Mouse (Mus musculus) v-Abl transformed pro-B cells (cell line): ENCODE data around the gene Efcab3.

ENCODE experiments used
- in situ Hi-C, 2 experiments: fragments of 400-800 bp; cut with MboI; formaldehyde crosslinking; loops; one replicate each; pipeline ENCODE4 v1.15.1; 2025; ENCODE audit not compliant: unreplicated experiment in 2 of 2

The Efcab3 gene

DNA sequence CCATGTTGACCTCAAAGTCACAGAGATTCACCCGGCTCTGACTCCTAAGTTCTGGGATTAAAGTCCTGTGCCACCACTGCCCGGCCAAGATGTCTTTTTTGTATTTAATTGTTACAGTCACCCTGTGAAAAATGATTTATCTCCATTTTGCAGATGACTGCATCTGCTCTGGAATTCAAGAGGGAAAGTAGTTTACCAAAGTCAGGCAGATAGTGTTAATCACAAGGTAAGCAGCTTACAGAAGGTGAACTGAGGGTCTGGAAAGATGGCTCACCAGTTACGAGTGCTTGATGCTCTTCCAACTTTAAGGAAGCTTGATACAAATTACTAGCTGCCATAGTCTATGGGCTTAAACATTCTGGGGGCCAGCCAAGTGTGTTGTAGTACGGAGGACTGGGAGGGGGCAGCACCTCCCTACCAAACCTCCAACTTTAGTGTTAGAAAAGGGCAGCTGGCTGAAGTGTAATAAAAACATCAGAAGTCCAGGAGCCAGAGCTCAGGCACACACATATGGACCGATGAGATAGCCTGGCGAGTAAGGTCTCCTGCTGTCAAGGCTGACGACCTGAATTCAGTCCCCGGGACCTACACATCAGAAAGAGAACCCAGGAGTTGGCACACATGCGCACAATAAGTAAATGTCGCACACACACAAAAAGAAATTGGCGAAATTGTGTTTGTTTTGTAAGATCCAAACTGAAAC lies 81.3 kb downstream of the Efcab3 start:
- in situ Hi-C loops, result no loop called here

DNA sequence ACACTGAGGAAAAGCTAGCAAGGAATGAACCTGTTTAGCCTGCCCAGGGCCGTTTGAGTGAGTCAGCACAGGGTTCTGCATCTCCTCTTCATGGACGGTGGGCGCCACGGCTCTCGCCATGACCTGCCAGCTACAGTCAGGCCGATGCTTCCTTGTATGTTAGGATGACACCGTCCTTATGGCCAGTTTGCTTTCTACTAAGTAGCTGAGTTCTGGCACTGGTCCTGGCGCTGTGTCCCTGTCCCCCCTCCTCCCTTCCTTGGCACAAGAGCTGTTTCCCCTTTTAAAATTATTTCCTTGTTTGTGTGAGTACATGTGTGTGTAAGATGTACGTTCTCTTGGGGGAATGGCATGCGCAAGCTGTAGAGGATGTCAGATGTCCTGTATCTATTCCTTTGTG lies 81.8 kb downstream of the Efcab3 start:
- in situ Hi-C loops, result no loop called here

DNA sequence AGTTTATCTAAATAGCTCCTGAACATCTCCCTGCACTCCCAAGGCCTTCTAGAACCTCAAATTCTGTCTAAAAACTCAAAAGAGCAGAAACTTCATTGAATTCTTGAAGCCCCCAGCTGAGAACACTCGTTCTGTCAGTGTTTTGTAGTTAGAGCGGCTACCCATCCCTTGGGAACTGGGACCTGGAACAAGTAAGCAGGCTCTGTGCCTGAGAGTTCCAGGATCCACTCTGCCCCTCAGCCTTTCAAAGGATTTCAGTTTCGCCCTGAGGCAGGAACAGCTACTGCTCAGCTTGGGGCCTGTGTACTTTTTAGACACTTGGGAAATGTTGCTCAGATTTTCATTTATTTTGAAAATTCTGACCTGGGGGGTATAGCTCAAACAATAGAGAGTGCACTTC lies 83.2 kb downstream of the Efcab3 start, which contains the start of gene Gm10842:
Gm10842 (plus strand) TSS at position 301 of the 400 bp plus-strand sequence.
- in situ Hi-C loops, result no loop called here

GRCm38 (mm10) chr11:105149353-105149752 lies 86.0 kb downstream of the Efcab3 start:
- in situ Hi-C loops, result no loop called here

DNA sequence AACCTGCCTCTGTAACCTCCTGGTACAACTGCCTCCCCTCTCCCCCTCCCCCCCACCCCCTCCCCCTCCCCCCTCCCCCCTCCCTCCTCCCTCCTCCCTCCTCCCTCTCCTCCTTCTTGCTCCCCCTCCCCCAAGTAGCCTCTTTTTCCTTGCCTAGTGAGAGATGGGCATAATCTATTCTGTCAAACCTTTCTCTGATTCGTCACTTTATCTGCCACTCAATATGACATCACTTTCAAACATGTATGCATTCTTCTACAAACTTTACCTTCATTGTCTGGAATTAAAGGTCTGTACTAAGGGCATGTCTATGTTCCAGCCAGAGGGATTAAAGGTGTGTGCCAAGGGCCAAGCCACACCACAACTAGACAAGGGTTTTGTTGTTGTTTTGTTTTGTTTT lies 86.4 kb downstream of the Efcab3 start:
- in situ Hi-C loops, result no loop called here

DNA sequence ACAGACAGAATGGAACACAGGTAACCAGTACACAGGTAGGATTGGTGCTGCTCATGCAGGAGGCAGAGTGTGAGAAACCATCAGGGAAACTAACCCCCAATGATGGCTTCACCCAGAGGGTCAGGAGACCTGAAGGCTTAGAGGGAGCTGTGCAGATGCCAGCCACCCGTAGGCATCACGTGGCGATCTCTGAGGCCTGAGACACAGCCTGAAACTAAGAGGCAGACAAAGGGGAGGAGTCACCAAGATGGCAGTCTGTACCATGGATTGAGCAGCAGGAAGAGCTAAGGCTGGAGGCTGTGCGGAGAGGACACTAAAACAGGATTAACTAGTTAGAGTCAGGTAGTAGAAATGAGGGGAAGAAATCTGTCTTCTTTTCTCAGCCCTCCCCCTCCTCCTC lies 87.3 kb downstream of the Efcab3 start:
- in situ Hi-C loops, result no loop called here

DNA sequence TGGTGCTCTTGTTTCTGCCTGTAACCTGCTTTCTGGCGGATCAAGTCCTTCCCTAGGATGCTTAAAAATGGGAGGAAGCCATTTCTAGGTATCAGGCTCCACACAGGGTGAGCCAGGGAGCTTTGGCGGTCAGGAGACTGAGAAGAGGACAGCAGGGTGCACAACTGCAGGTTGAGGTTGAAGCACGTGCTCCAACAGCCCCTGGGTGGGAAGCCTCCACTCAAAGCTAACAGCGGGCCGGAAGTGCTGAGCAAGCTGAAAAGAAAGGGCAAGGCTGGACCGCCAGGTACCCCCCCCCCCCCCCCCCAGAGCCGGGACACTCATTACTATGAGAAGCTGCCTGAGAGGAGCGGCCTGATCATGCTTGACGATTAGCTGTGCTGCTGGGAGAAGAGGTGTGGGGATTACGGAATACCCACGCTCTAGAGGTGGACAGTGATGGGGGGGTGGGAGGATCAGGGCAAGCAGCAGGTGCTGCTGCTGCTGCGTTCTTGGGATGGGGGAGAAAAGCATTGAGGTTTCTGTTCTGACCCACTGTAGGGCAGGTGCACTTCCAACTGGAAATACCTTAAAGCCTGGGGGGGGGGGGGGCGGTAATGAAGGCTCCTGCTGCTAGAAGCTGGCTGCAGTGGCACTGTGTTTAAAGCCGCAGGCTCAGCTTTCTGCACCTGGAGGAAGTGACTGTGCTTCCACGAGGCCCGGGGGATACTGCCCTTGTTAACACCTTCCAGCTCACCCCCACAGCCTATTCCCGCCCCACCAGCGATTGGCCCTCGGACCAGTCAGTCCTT lies 88.0 kb downstream of the Efcab3 start:
- in situ Hi-C loops, result no loop called here

- in situ Hi-C loops, result no loop called here
These were observed 88.6 kb downstream of the Efcab3 start for GRCm38 (mm10) chr11:105152017-105152300.

GRCm38 (mm10) chr11:105152357-105152899 lies 89.0 kb downstream of the Efcab3 start:
- in situ Hi-C loops, result no loop called here

GRCm38 (mm10) chr11:105153068-105153833 lies 89.9 kb downstream of the Efcab3 start:
- in situ Hi-C loops, result no loop called here

DNA sequence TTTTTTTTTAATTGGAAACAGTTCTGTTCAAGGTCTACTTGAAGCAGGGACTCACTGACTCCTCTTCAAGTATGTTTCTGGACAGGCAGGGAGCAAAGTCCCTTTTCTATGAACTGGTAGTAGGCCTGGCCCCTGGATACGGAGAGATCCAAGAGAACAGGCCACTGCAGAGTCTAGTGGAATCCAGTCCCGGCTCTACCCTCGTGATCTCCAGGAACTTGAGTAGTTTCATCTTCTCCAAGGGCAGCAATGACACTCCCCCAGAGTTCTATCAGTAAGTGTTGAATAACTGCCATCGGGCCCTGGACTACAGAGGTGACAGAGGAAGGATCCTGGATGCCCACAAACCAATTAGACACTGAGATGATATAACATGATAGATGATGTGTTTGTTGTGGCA lies 92.5 kb downstream of the Efcab3 start:
- in situ Hi-C loops, result no loop called here

- in situ Hi-C loops, result no loop called here
These were observed 93.4 kb downstream of the Efcab3 start for GRCm38 (mm10) chr11:105156748-105157267.

DNA sequence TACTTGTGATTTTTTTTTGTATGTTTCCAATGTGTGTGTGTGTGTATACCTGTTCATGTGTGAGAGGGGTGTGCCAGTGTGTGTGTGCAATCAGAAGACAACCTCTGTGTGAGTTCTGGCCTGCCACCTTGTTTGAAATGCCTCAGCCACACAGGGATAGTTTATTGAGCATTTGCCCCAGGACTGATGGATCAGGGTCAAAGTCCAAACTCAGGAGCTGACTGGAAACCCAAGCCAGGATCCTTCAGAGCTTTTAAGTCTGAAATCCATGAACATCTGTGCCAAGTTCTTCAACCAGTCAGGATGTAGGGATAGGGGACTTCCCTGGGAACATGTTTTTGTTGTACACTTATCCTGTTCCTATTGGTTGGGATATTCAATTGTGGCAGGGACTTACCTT lies 94.7 kb downstream of the Efcab3 start:
- in situ Hi-C loops, result no loop called here

DNA sequence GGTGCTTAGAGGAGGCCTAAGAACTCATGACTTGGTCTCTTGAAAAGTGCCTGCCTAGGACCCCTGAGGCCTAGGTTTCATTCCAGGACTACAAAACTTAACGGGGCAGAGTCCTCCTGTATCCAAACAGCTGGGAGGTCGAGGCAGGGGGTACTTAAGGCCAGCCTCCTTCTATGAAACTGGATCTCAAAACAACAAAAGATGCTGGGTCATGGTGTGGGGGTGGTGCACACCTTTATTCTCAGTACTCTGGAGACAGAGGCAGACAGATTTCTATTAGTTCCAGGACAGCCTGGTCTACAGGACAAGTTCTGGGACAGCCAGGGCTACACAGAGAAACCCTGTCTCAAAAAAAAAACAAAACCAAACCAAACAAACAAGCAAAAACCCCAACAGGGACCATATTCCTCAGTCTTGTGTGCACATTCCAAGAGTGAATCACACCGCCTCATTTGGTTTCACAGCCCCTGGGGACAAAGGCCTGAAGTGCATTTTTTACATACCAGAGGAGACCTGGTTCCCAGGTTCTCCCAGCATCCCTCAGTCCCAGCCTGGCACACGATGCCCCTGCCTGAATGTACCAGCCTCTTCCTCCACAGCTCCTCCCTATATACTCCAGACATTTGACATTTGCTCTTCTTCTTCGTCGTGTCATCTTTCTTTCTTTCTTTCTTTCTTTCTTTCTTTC lies 96.4 kb downstream of the Efcab3 start:
- in situ Hi-C loops, result no loop called here

DNA sequence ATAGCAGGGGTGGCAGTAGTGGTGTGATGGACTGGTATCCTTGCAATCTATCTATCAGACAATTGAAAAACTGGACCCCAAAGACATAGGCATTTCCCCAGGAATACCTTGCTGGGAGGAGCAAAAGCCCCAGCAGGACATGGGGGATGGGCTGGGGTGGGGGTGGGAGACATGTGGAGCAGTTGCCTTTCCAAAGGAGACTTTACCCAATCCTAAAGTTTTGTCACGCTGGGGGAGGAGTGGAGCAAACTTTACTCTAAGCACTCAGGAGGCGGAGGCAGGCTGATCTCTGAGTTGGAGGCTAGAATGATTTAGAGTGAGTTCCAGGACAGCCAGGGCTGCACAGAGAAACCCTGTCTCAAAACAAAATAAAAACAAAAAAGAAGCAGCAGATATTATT lies 98.0 kb downstream of the Efcab3 start:
- in situ Hi-C loops, result no loop called here

DNA sequence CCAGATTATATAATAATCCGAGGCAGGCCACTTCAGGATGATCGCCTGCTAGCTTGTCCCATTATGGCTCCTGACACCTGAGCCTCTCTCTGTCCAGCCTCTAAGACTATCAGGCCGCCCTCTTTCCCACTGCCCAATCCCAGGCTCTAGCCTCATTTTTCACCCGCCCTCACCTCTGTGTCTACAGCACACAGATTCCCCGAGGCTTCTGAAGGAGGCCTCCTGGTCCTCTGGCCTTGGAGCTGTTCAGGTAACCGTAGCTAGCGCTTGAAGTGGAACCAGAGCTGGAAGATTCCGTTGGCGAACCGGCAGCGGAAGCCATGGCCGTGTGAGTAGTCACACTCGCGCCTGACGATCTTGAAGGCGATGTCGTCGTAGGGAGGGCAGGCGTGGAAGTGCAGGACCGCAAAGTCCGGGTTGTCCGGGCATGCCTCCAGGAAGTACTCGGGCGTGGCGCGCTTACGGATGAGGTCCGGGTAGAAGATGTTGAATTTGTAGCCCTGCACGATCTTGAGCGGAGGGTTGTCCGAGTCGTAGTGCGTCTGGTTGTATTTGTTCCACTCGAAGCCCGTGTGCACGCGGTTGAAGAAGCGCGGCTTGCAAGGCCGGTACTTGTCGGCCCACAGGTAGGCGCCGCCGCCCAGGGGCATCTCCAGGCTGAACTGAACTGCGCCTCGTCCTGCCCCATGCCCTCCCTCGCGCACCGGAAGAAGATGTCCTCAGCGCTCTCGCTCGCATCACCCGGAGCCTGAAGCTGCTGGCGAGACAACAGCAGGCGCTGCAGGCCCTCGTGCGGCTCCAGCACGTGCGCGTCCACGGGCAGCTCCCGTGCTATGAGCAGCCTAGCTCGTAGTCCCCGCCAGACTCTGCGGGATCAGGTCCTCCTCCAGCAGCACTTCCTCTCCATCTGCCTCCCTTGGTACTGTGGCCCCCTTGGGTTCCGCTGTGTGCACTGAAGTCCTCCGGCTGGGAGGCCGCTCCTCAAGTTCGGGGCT lies 101.4 kb downstream of the Efcab3 start:
- in situ Hi-C loops, result no loop called here

DNA sequence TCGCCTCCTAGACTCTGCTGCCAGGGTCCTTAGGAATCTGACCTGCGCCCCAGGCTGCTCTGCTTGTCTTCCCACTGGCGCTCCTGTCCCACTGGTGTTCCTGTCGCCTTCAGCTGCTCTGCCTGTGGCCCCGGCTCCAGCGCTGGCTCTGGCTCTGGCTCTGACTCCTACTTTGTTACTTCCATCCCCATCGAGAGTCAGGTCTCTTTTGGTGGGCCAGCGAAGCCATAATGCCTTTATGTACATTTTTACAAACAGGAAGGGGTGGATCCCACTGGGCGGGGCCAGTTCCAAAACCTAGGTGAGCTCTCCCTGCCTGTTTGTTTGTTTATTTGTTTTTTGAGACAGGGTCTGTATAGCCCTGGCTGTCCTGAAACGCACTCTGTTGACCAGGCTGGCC lies 103.4 kb downstream of the Efcab3 start:
- in situ Hi-C loops, result no loop called here
